Mouse (Mus musculus): ENCODE measurements at regions not wholly inside any gene's neighbourhood (a gene's known extent, or its start where the extent isn't known, plus 50 kb on each side); places are given as distances from the start of the nearest gene placed in this dataset.

- Histone ChIP-seq H3K4me2 (replicated peaks; ENCODE audit: low read depth, low read length) (no peak overlapping the region), H3K4me1 (ENCODE audit: control insufficient read depth, insufficient read depth, low read length) (no peaks in the 10 kb centered on the region), H3K9ac (ENCODE audit: low read depth, low read length) (no peak overlapping the region), H3K36me3 (ENCODE audit: control insufficient read depth, insufficient read depth, low read length) (no peaks in the 10 kb centered on the region), H3K27ac (ENCODE audit: low read depth, low read length) (no peak overlapping the region), H3K4me3 (ENCODE audit: low read length) (no peak overlapping the region), H3K9me3 (ENCODE audit: control insufficient read depth, low read length) (no peaks in the 10 kb centered on the region), H3K27me3 (ENCODE audit: control insufficient read depth, insufficient read depth, low read length) (no peaks in the 10 kb centered on the region)
- 82% methylated on average over 12 of the region's 12 CpGs for WGBS
- ATAC-seq (ENCODE audit: low FRiP score, low TSS enrichment) = 0 out of 2 replicates have a peak, but pooled peaks have one; percentile 16
These were observed 100.2 kb downstream of the Rps24 start for GRCm38 (mm10) chr14:24586982-24587672.

- ATAC-seq (ENCODE audit: low FRiP score, low TSS enrichment) = no peak
- WGBS = 64% methylated on average over 3 of the region's 3 CpGs
- no peaks in the 10 kb centered on the region for H3K9me3 ChIP-seq (ENCODE audit: control insufficient read depth, low read length)
- no peak overlapping the region for H3K9ac ChIP-seq (ENCODE audit: low read depth, low read length)
- no peaks in the 10 kb centered on the region for H3K36me3 ChIP-seq (ENCODE audit: control insufficient read depth, insufficient read depth, low read length)
- H3K27ac ChIP-seq (ENCODE audit: low read depth, low read length) = no peak overlapping the region
- H3K4me2 ChIP-seq (replicated peaks; ENCODE audit: low read depth, low read length) = no peak overlapping the region
- no peaks in the 10 kb centered on the region for H3K27me3 ChIP-seq (ENCODE audit: control insufficient read depth, insufficient read depth, low read length)
- H3K4me1 ChIP-seq (ENCODE audit: control insufficient read depth, insufficient read depth, low read length) = no peaks in the 10 kb centered on the region
- no peak overlapping the region for H3K4me3 ChIP-seq (ENCODE audit: low read length)
These were observed 101.1 kb downstream of the Rps24 start for GRCm38 (mm10) chr14:24588041-24588440.

GRCm38 (mm10) chr14:24606444-24607173, 119.7 kb downstream of the Rps24 start:
- Histone ChIP-seq H3K9ac (ENCODE audit: low read depth, low read length) (no peak overlapping the region), H3K4me1 (ENCODE audit: control insufficient read depth, insufficient read depth, low read length) (peaks cover 6% of the 10 kb centered on the region), H3K36me3 (ENCODE audit: control insufficient read depth, insufficient read depth, low read length) (no peaks in the 10 kb centered on the region), H3K27me3 (ENCODE audit: control insufficient read depth, insufficient read depth, low read length) (no peaks in the 10 kb centered on the region), H3K27ac (ENCODE audit: low read depth, low read length) (no peak overlapping the region), H3K9me3 (ENCODE audit: control insufficient read depth, low read length) (no peaks in the 10 kb centered on the region), H3K4me3 (ENCODE audit: low read length) (no peak overlapping the region), H3K4me2 (replicated peaks; ENCODE audit: low read depth, low read length) (0 out of 2 replicates have a peak overlapping the region, but pooled peaks have one; percentile 10)
- 33% methylated on average over 14 of the region's 14 CpGs for WGBS
- ATAC-seq (ENCODE audit: low FRiP score, low TSS enrichment) = peak; percentile 69

GRCm38 (mm10) chr14:24608356-24608755, 121.4 kb downstream of the Rps24 start:
- H3K9ac ChIP-seq (ENCODE audit: low read depth, low read length) = no peak overlapping the region
- H3K4me1 ChIP-seq (ENCODE audit: control insufficient read depth, insufficient read depth, low read length) = peaks cover 6% of the 10 kb centered on the region
- no peaks in the 10 kb centered on the region for H3K36me3 ChIP-seq (ENCODE audit: control insufficient read depth, insufficient read depth, low read length)
- ATAC-seq (ENCODE audit: low FRiP score, low TSS enrichment) = no peak
- H3K27ac ChIP-seq (ENCODE audit: low read depth, low read length) = no peak overlapping the region
- H3K4me3 ChIP-seq (ENCODE audit: low read length) = no peak overlapping the region
- no peak overlapping the region for H3K4me2 ChIP-seq (replicated peaks; ENCODE audit: low read depth, low read length)
- WGBS = 50% methylated on average over 1 of the region's 1 CpGs
- H3K27me3 ChIP-seq (ENCODE audit: control insufficient read depth, insufficient read depth, low read length) = no peaks in the 10 kb centered on the region
- H3K9me3 ChIP-seq (ENCODE audit: control insufficient read depth, low read length) = no peaks in the 10 kb centered on the region

- WGBS = 64% methylated on average over 4 of the region's 4 CpGs
- no peaks in the 10 kb centered on the region for H3K36me3 ChIP-seq (ENCODE audit: control insufficient read depth, insufficient read depth, low read length)
- H3K4me3 ChIP-seq (ENCODE audit: low read length) = no peak overlapping the region
- no peak overlapping the region for H3K9ac ChIP-seq (ENCODE audit: low read depth, low read length)
- no peaks in the 10 kb centered on the region for H3K9me3 ChIP-seq (ENCODE audit: control insufficient read depth, low read length)
- no peak overlapping the region for H3K4me2 ChIP-seq (replicated peaks; ENCODE audit: low read depth, low read length)
- no peaks in the 10 kb centered on the region for H3K4me1 ChIP-seq (ENCODE audit: control insufficient read depth, insufficient read depth, low read length)
- no peaks in the 10 kb centered on the region for H3K27me3 ChIP-seq (ENCODE audit: control insufficient read depth, insufficient read depth, low read length)
- no peak overlapping the region for H3K27ac ChIP-seq (ENCODE audit: low read depth, low read length)
- no peak for ATAC-seq (ENCODE audit: low FRiP score, low TSS enrichment)
These were observed 125.5 kb downstream of the Rps24 start for GRCm38 (mm10) chr14:24612254-24612995.

- Histone ChIP-seq H3K27ac (ENCODE audit: low read depth, low read length) (no peak overlapping the region), H3K27me3 (ENCODE audit: control insufficient read depth, insufficient read depth, low read length) (no peaks in the 10 kb centered on the region), H3K9ac (ENCODE audit: low read depth, low read length) (no peak overlapping the region), H3K9me3 (ENCODE audit: control insufficient read depth, low read length) (no peaks in the 10 kb centered on the region), H3K4me2 (replicated peaks; ENCODE audit: low read depth, low read length) (no peak overlapping the region), H3K36me3 (ENCODE audit: control insufficient read depth, insufficient read depth, low read length) (no peaks in the 10 kb centered on the region), H3K4me1 (ENCODE audit: control insufficient read depth, insufficient read depth, low read length) (no peaks in the 10 kb centered on the region), H3K4me3 (ENCODE audit: low read length) (no peak overlapping the region)
- WGBS = 90% methylated on average over 3 of the region's 3 CpGs
- no peak for ATAC-seq (ENCODE audit: low FRiP score, low TSS enrichment)
These were observed 128.9 kb downstream of the Rps24 start for GRCm38 (mm10) chr14:24615776-24616175.

GRCm38 (mm10) chr14:24616306-24617125, 129.6 kb downstream of the Rps24 start:
- 73% methylated on average over 10 of the region's 10 CpGs for WGBS
- Histone ChIP-seq H3K4me2 (replicated peaks; ENCODE audit: low read depth, low read length) (no peak overlapping the region), H3K9me3 (ENCODE audit: control insufficient read depth, low read length) (no peaks in the 10 kb centered on the region), H3K9ac (ENCODE audit: low read depth, low read length) (no peak overlapping the region), H3K27ac (ENCODE audit: low read depth, low read length) (no peak overlapping the region), H3K4me1 (ENCODE audit: control insufficient read depth, insufficient read depth, low read length) (no peaks in the 10 kb centered on the region), H3K27me3 (ENCODE audit: control insufficient read depth, insufficient read depth, low read length) (no peaks in the 10 kb centered on the region), H3K4me3 (ENCODE audit: low read length) (no peak overlapping the region), H3K36me3 (ENCODE audit: control insufficient read depth, insufficient read depth, low read length) (no peaks in the 10 kb centered on the region)
- ATAC-seq (ENCODE audit: low FRiP score, low TSS enrichment) = no peak

GRCm38 (mm10) chr14:24617126-24617375, 130.1 kb downstream of the Rps24 start:
- Histone ChIP-seq H3K9me3 (ENCODE audit: control insufficient read depth, low read length) (no peaks in the 10 kb centered on the region), H3K4me2 (replicated peaks; ENCODE audit: low read depth, low read length) (no peak overlapping the region), H3K36me3 (ENCODE audit: control insufficient read depth, insufficient read depth, low read length) (no peaks in the 10 kb centered on the region), H3K9ac (ENCODE audit: low read depth, low read length) (no peak overlapping the region), H3K27me3 (ENCODE audit: control insufficient read depth, insufficient read depth, low read length) (no peaks in the 10 kb centered on the region), H3K4me1 (ENCODE audit: control insufficient read depth, insufficient read depth, low read length) (no peaks in the 10 kb centered on the region), H3K4me3 (ENCODE audit: low read length) (no peak overlapping the region), H3K27ac (ENCODE audit: low read depth, low read length) (no peak overlapping the region)
- no peak for ATAC-seq (ENCODE audit: low FRiP score, low TSS enrichment)
- 65% methylated on average over 3 of the region's 3 CpGs for WGBS

Data from kidney, embryonic 14.5 days (tissue).